Mouse (Mus musculus): ENCODE measurements at regions not wholly inside any gene's neighbourhood (a gene's known extent, or its start where the extent isn't known, plus 50 kb on each side); places are given as distances from the start of the nearest gene placed in this dataset.

GRCm38 (mm10) chr10:23449860-23450646 lies 99.5 kb upstream of the Eya4 start:
- ATAC-seq (no peak), DNase-seq (no peak)
- Histone ChIP-seq H3K4me3 (ENCODE audit: low read depth, low read length) (no peak overlapping the region), H3K27me3 (ENCODE audit: insufficient read depth, low read length) (no peaks in the 10 kb centered on the region), H3K9ac (replicated peaks) (no peak overlapping the region), H3K9me3 (ENCODE audit: low read length) (no peaks in the 10 kb centered on the region), H3K4me2 (ENCODE audit: low read depth, low read length) (no peak overlapping the region), H3K4me1 (ENCODE audit: insufficient read depth) (no peaks in the 10 kb centered on the region), H3K36me3 (replicated peaks; ENCODE audit: insufficient read depth, low read length) (no peaks in the 10 kb centered on the region), H3K27ac (ENCODE audit: low read depth) (no peak overlapping the region)
- TF ChIP-seq EP300 (IDR thresholded peaks at IDR 0.05; ENCODE audit: low read depth): no peak
- TF ChIP-seq CTCF (IDR thresholded peaks at IDR 0.05; ENCODE audit: low read depth): no peak
- 69% methylated on average over 19 of the region's 19 CpGs for WGBS (ENCODE audit: insufficient replicate concordance)

- H3K4me3 ChIP-seq (ENCODE audit: low read depth, low read length): no peak overlapping the region
- WGBS (ENCODE audit: insufficient replicate concordance): 82% methylated on average over 16 of the region's 16 CpGs
- DNase-seq: no peak
- ATAC-seq: no peak
- H3K27ac ChIP-seq (ENCODE audit: low read depth): no peak overlapping the region
- H3K36me3 ChIP-seq (replicated peaks; ENCODE audit: insufficient read depth, low read length): no peaks in the 10 kb centered on the region
- TF ChIP-seq CTCF (IDR thresholded peaks at IDR 0.05; ENCODE audit: low read depth) (no peak), EP300 (IDR thresholded peaks at IDR 0.05; ENCODE audit: low read depth) (no peak)
- no peaks in the 10 kb centered on the region for H3K9me3 ChIP-seq (ENCODE audit: low read length)
- no peak overlapping the region for H3K4me2 ChIP-seq (ENCODE audit: low read depth, low read length)
- no peaks in the 10 kb centered on the region for H3K27me3 ChIP-seq (ENCODE audit: insufficient read depth, low read length)
- no peak overlapping the region for H3K9ac ChIP-seq (replicated peaks)
- no peaks in the 10 kb centered on the region for H3K4me1 ChIP-seq (ENCODE audit: insufficient read depth)
These were observed 98.6 kb upstream of the Eya4 start for GRCm38 (mm10) chr10:23448976-23449859.

- H3K27me3 ChIP-seq (ENCODE audit: insufficient read depth, low read length): no peaks in the 10 kb centered on the region
- DNase-seq: no peak
- no peak overlapping the region for H3K27ac ChIP-seq (ENCODE audit: low read depth)
- H3K4me3 ChIP-seq (ENCODE audit: low read depth, low read length): no peak overlapping the region
- TF ChIP-seq CTCF (IDR thresholded peaks at IDR 0.05; ENCODE audit: low read depth): no peak
- TF ChIP-seq EP300 (IDR thresholded peaks at IDR 0.05; ENCODE audit: low read depth): no peak
- H3K4me1 ChIP-seq (ENCODE audit: insufficient read depth): no peaks in the 10 kb centered on the region
- H3K9me3 ChIP-seq (ENCODE audit: low read length): no peaks in the 10 kb centered on the region
- 80% methylated on average over 2 of the region's 2 CpGs for WGBS (ENCODE audit: insufficient replicate concordance)
- H3K9ac ChIP-seq (replicated peaks): no peak overlapping the region
- H3K4me2 ChIP-seq (ENCODE audit: low read depth, low read length): no peak overlapping the region
- no peaks in the 10 kb centered on the region for H3K36me3 ChIP-seq (replicated peaks; ENCODE audit: insufficient read depth, low read length)
- ATAC-seq: no peak
These were observed 79.8 kb upstream of the Eya4 start for GRCm38 (mm10) chr10:23430376-23430775.

GRCm38 (mm10) chr10:23413794-23414518 lies 63.4 kb upstream of the Eya4 start:
- no peak overlapping the region for H3K4me2 ChIP-seq (ENCODE audit: low read depth, low read length)
- no peak for DNase-seq
- no peak overlapping the region for H3K9ac ChIP-seq (replicated peaks)
- no peaks in the 10 kb centered on the region for H3K9me3 ChIP-seq (ENCODE audit: low read length)
- WGBS (ENCODE audit: insufficient replicate concordance): 73% methylated on average over 7 of the region's 7 CpGs
- H3K27ac ChIP-seq (ENCODE audit: low read depth): no peak overlapping the region
- no peak for ATAC-seq
- H3K36me3 ChIP-seq (replicated peaks; ENCODE audit: insufficient read depth, low read length): no peaks in the 10 kb centered on the region
- no peaks in the 10 kb centered on the region for H3K27me3 ChIP-seq (ENCODE audit: insufficient read depth, low read length)
- H3K4me3 ChIP-seq (ENCODE audit: low read depth, low read length): no peak overlapping the region
- TF ChIP-seq EP300 (IDR thresholded peaks at IDR 0.05; ENCODE audit: low read depth): no peak
- no peak for TF ChIP-seq CTCF (IDR thresholded peaks at IDR 0.05; ENCODE audit: low read depth)
- no peaks in the 10 kb centered on the region for H3K4me1 ChIP-seq (ENCODE audit: insufficient read depth)

GRCm38 (mm10) chr10:23403351-23403938 lies 52.9 kb upstream of the Eya4 start:
- Histone ChIP-seq H3K4me2 (ENCODE audit: low read depth, low read length) (no peak overlapping the region), H3K4me3 (ENCODE audit: low read depth, low read length) (no peak overlapping the region), H3K36me3 (replicated peaks; ENCODE audit: insufficient read depth, low read length) (no peaks in the 10 kb centered on the region), H3K4me1 (ENCODE audit: insufficient read depth) (no peaks in the 10 kb centered on the region), H3K9me3 (ENCODE audit: low read length) (peaks cover 5% of the 10 kb centered on the region; the same call in 1 of the 2 replicates), H3K9ac (replicated peaks) (no peak overlapping the region), H3K27me3 (ENCODE audit: insufficient read depth, low read length) (no peaks in the 10 kb centered on the region), H3K27ac (ENCODE audit: low read depth) (no peak overlapping the region)
- ATAC-seq (no peak), DNase-seq (no peak)
- whole genome bisulfite sequencing (ENCODE audit: insufficient replicate concordance): 66% methylated on average over 4 of the region's 4 CpGs
- TF ChIP-seq EP300 (IDR thresholded peaks at IDR 0.05; ENCODE audit: low read depth) (no peak), CTCF (IDR thresholded peaks at IDR 0.05; ENCODE audit: low read depth) (0 out of 2 replicates have a peak, but pooled peaks have one; percentile 16)

Measured in liver, postnatal 0 days (tissue).